Mouse (Mus musculus) adrenal gland, postnatal 25 days (tissue): ENCODE data around the gene Gm44596. TPM values are rescaled to one million over a fixed set of nuclear protein-coding genes. Genes with fewer than 3 reads are reported as not detected.
"Not testable (repeated sequence)": the region's sequence is repeated elsewhere in the genome, so short reads cannot be mapped to it uniquely, and the experiment has no call there.

ENCODE experiments used
- DNase-seq: peaks from one replicate; pipeline ENCODE4 v3.0.0; 2021; ENCODE audit warnings: mixed read lengths
- total RNA-seq: library from RNA; stranded (reverse); gene quantifications from 2 replicates; pipeline ENCODE4 v1.2.3, GENCODE M21; 2021

Gm44596 gene
- total RNA-seq, 1 experiment from 2014 or later: not detected

- not testable (repeated sequence) for DNase-seq
Measured at GRCm38 (mm10) chr6:128380594-128381167, 5.4 kb downstream of the Gm44596 start.

DNA sequence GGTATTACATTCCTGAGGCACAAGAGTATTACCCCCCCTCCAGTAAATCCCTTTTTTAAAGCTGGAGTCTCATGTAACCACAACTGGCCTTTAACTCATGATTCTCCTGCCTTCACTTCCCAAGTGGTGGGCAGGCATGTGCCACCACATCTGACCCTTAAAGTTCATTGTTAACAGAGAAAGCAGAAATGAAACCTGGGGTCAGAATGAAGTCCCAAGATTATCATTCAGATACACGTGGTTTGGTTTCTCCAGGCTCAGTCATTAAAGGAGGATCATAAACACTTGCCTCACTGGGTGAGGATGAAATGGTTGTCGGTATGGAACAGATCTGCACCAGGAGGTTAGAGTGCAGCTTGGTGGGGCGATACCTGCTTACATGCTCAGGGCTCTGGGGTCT is 6.0 kb downstream of the Gm44596 start:
- no peak for DNase-seq

GRCm38 (mm10) chr6:128383752-128384151 is 8.4 kb downstream of the Gm44596 start:
- DNase-seq: no peak

DNA sequence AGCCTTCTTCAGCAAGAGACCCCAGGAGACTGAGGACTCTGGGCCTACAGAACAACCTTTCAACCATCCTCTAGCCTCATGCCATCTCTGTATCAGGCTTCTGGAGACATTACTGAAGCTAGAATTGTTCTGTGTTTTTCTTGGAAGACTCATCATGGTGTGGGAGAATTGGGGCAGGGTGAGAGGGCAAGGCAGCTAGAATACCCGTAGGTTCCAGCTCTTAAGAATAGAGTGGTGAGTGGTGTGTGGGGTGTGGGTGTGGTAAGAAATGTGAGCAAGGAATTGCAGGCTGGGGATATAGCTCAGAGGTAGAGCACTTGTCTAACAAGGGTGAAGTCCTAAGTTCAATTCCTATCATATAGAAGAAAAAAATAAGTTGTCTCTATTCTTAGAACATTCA is 9.7 kb downstream of the Gm44596 start:
- no peak for DNase-seq

DNA sequence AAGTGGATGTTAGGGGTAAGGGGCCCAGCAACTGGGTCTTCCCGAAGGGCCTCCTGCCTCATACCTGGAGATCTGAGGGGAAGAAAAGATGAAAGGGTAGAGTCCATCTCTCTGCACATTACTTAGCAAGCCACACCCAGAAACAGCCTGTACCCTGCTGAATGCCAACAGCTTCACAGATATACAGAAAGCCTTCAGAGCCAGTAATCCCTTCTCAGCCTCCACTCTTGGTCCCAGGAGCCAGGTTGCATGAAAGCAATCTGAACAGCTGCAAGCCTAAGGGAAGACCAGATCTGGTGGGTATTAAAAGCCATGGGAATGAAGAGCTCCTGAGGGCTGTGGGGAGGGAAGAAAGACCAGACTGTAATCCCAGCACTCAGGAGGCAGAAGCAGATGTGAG is 13.9 kb downstream of the Gm44596 start:
- DNase-seq: no peak

DNA sequence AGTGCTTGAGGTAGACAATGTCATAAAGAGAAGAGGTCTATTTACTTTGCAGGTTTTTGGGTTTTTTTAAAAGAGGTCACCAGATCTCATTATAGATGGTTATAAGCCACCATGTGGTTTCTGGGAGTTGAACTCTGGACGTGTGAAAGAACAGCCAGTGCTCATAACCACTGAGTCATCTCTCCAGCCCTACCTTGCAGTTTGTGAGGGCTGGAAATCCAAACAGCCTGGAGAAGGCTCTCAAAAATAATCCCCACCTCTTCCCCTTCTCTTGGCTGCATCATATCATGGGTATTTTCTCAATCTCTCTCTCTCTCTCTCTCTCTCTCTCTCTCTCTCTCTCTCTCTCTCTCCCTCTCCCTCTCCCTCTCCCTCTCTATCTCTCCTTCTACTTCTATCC is 15.4 kb downstream of the Gm44596 start:
- no peak for DNase-seq

- peak; percentile 60 for DNase-seq
Measured at GRCm38 (mm10) chr6:128397574-128398261, 22.4 kb downstream of the Gm44596 start.

DNA sequence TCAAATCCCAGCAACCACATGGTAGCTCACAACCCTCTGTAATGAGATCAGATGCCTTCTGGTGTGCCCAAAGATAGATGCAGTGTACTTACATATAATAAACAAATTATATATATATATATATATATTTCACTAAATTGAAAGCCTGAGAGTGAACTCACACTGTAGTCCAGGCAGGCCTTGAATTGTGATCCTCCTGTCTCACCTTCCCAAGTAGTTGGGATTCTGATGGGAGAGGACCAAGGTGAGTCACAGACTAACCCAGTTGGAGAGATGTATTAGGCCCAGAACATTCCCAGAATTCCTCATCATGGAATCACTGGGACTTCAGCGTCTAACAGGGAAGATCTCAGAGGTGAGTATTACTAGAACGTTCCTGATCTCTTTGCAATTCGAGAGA is 23.7 kb downstream of the Gm44596 start, which contains the start of gene Nrip2:
Gene Nrip2, plus strand, starts transcription at position 301 of the 400 bp plus-strand sequence.
- no peak for DNase-seq

- DNase-seq: peak; percentile 58
Measured at GRCm38 (mm10) chr6:128399421-128400185, 24.3 kb downstream of the Gm44596 start.

GRCm38 (mm10) chr6:128404708-128405107 is 29.4 kb downstream of the Gm44596 start:
- DNase-seq: no peak

DNA sequence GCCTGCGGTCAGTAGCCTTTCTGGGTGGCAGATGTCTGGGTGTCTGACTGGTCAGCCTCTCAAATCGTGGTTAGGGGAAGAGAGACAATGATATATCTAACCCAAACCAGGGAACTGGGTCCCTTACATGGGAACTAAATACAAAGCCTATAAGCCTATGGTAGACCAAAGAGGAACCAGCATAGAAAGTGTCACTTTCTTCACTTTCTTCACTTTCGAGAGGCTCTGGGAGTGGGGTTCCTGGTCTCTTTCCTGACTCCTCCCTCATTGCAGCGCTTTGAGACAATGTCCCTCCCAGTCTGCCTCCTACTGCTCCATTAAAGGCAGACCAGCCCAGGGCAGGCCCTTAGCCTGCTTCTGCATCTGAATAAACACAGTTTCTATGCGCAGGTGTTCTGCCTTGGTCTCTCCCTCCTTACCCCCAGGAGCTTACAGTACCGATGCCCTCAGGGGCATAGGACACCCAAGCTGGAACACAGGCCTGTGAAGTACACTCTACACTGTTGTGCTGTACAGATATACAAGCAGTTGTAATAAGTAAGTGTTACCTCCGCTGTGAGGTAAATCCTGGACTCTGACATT is 33.3 kb downstream of the Gm44596 start:
- DNase-seq: no peak

DNA sequence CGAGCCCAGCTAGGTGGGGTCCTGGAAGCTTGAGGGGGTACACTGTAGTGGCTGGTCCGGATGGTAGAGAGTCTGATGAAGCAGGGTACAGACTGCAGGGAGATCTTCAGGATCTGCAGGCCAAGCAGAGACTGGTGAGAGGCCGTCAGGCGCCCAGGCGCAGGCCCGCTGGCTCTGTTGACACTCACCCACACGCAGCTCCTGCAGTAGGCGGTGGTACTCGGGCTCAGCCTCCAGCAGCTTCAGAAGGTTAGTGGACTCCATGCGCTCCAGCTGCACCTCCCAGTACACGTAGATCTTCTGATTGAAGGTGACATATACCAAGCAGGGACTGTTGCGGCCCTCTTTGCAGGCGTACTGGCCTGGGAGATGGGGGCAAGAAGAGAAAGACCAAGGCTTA is 35.0 kb downstream of the Gm44596 start:
- no peak for DNase-seq

DNA sequence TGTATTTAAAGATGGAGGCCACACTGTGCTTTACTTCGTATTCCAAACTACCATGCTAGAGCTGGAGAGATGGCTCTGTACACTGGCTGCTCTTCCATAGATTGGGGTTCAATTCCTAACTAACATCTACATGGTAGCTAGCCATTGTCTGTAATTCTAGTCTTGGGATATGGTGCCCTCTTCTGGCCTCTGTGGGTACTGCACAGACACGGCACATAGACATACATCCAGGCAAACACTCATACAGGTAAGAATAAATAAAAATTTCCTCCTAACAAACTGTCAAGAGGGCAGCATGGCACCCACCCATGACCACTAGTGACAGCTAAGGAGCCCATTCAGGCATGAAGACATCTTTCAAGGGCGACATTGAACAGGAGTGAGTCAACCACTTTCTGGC is 35.8 kb downstream of the Gm44596 start:
- peak; percentile 72 for DNase-seq

DNA sequence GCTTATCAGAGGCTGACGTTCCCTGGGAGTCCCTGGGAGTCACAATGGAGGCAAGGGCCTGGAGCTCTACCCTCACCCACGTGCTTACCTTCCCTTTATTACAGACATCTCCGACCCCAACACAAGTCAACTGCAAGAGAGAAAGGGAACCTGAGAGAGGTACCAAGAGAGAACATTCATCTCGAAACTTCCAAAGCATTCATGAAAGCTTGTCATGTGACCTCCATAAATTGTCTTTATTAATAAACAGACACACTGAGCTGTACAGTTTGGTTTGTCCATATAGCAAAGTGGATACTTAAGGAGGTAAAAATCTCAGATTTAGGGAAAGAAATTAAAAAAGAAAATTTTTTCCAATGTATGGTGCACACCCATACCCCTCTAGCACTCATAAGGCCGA is 40.9 kb downstream of the Gm44596 start:
- no peak for DNase-seq

GRCm38 (mm10) chr6:128418076-128418475 is 42.8 kb downstream of the Gm44596 start:
- no peak for DNase-seq

- DNase-seq: no peak
Measured at GRCm38 (mm10) chr6:128421036-128421435, 45.7 kb downstream of the Gm44596 start.

- DNase-seq: no peak
Measured at GRCm38 (mm10) chr6:128421480-128421879, 46.2 kb downstream of the Gm44596 start.

DNA sequence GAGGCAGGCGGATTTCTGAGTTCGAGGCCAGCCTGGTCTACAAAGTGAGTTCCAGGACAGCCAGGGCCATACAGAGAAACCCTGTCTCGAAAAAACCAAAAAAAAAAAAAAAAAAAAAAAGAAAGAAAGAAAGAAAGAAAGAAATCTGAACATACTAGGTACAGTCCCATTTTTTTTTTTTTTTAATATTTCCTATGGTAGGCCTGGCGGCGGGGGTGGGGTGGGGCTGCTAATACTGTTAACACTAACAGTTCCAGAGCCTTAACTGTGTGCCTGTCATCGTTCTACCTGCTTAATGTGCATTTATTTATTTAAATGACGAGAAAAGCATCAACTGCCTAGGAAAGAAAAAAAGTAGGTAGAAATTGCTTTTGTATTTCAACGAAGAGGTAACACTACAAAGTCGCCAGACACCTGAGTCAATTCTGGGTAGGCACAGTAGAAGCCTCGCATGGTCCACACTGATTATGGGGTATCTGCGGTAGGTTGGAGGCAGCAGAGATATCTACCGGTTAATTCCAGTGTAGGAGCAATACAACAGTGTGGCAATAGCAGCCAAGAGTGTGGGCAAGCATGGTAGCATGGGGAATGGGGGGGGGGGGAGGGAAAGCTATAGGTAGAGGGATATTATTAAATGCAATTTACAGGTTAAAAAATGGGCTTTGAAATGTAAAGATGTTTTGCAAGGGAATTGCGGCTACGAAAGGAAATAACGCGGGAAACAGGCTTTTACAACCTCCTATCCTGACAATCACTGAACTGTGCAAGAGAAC is 48.4 kb downstream of the Gm44596 start:
- no peak for DNase-seq

- DNase-seq: peak; percentile 94
Measured at GRCm38 (mm10) chr6:128424269-128425019, 49.1 kb downstream of the Gm44596 start, which contains the start of gene Itfg2. TSS of gene Itfg2 (minus strand) at chr6:128424931.

- no peak for DNase-seq
Measured at GRCm38 (mm10) chr6:128425046-128425445, 49.7 kb downstream of the Gm44596 start.

DNA sequence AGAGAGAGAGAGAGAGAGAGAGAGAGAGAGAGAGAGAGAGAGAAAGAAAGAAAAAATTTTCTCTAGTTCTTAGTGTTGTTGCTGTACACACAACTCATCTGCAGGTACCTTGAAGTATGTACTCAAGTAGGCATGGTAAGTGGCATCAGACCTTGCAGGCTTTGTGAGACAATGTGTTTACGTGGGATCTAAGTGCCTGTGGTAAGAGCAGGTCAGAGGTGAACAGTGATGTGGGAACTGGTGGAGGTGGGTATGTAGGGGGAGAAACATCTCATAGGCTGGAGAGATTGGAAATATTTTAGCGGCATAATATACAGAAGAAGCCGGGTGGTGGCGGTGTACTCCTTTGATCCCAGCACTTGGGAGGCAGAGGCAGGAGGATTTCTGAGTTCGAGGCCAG is 52.3 kb downstream of the Gm44596 start:
- no peak for DNase-seq
